Mouse (Mus musculus) hindbrain, embryonic 11.5 days (tissue): ENCODE data around the gene Six2. TPM values are rescaled to one million over a fixed set of nuclear protein-coding genes. Genes with fewer than 3 reads are reported as not detected.

Experiments
- ATAC-seq: fragments of 200-750 bp; cut with Nextera tagmentation; 2 replicates; pipeline ENCODE4 v1.8.0; 2017; ENCODE audit warnings: mild to moderate bottlenecking, moderate TSS enrichment, moderate library complexity; ENCODE audit not compliant: low FRiP score
- DNase-seq: peaks from one replicate; pipeline ENCODE4 v3.0.0-alpha.2; 2015; ENCODE audit warnings: low spot score
- H3K27ac ChIP-seq: fragments of 300-500 bp; sonication (generic); 2 replicates; pipeline ENCODE4 v1.5.1; 2014; ENCODE audit warnings: mild to moderate bottlenecking, low read depth, low read length
- H3K27me3 ChIP-seq: fragments of 300-500 bp; sonication (generic); 2 replicates; pipeline ENCODE4 v1.6.1; 2014; ENCODE audit warnings: mild to moderate bottlenecking, low read length, moderate library complexity, mixed read lengths; ENCODE audit not compliant: control insufficient read depth, insufficient read depth
- H3K36me3 ChIP-seq: fragments of 300-500 bp; sonication (generic); 2 replicates; pipeline ENCODE4 v1.6.1; 2014; ENCODE audit warnings: mild to moderate bottlenecking, low read length, moderate library complexity, mixed read lengths; ENCODE audit not compliant: control insufficient read depth, insufficient read depth
- H3K4me1 ChIP-seq: fragments of 300-500 bp; sonication (generic); replicated peaks from 2 replicates; pipeline ENCODE4 v1.6.1; 2014; ENCODE audit warnings: low read length, mixed read lengths; ENCODE audit not compliant: control insufficient read depth, insufficient read depth
- H3K4me2 ChIP-seq: fragments of 300-500 bp; sonication (generic); replicated peaks from 2 replicates; pipeline ENCODE4 v1.6.1; 2014; ENCODE audit warnings: mild to moderate bottlenecking, low read depth, low read length
- H3K4me3 ChIP-seq: fragments of 300-500 bp; sonication (generic); 2 replicates; pipeline ENCODE4 v1.5.1; 2014; ENCODE audit warnings: low read depth, low read length
- H3K9ac ChIP-seq: fragments of 300-500 bp; sonication (generic); 2 replicates; pipeline ENCODE4 v1.6.1; 2014; ENCODE audit warnings: low read depth, low read length
- H3K9me3 ChIP-seq: fragments of 300-500 bp; sonication (generic); 2 replicates; pipeline ENCODE4 v1.6.1; 2016; ENCODE audit warnings: low read length; ENCODE audit not compliant: control insufficient read depth
- WGBS: fragments of 180-500 bp; shearing (Covaris S2); extraction: QIAGEN DNeasy Blood & Tissue Kit; methylation state at CpG from one replicate; pipeline ENCODE4 v1.1.7; 2014; 5-methylcytosine and 5-hydroxymethylcytosine counted together
- polyA plus RNA-seq: library from polyadenylated mRNA; unstranded; fragments of >200 nt; fragmentation: Nextera tagmentation; extraction: Ambion mirVana; gene quantifications from 2 replicates; pipeline ENCODE4 v1.2.1, GENCODE M21; 2014

Gene Six2
- polyA plus RNA-seq, 1 experiment from 2014 or later: 6.8 TPM

DNA sequence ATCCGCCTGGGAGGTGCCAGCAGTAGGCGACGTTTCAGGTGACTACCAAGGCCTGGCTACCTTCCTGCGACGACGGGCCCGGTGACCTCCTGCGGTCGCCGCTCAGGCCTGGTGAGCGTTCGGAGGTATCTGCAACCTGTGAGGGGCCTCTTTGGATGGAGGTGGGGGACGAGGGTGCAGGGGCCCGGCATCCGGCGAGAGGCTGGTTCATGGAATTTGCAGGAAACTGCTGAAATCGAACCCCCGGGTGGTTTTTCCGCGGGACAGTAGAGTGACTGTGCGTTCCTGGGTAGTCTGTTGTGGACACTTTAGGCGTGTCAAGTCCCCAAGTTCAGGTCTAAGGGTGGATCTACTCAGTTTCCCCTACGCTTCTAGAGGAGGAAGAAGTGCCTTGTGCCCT lies 4.5 kb upstream of the Six2 start:
- no peak overlapping the region for H3K4me2 ChIP-seq

DNA sequence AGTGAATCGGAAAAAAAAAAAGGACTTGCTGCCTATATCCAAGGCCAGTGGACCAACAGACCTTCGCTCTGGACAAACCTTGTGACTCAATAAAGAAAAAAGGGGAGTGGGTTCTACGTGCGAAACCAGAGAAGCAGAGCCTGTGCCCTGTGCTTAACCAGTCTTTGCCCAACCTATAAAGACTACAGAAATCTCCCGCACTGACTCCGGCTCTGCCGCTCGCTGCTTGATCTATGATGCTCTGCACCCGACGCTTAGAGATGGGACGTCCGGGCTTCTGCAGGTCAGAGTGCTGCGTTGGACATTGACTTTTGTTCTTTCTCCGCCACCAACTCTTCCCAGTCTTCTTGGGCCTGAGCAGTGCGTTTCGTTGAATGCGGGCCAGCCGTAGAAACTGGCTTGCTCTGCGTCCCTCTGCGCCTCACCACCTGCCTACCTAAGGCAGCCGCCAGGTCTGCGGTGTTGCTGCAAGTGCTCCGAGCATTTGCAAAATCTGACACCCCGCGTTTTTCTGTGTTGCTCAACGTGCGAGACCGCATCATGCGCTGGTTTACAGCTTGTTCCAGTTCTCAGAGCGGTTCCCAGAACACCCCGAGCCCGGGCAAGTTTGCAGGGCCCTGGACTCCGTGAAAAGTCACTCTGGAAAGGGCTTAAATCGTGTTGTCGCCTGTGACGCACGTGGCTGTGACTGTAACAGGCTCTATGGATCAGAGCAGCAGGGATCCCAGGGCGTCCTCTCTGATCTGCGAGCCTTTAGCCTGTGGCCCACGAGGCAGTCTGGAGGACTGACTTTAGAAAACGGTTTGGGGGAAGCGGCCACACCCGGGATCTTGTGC lies 3.8 kb upstream of the Six2 start:
- no peak overlapping the region for H3K9ac ChIP-seq
- no peak overlapping the region for H3K27ac ChIP-seq
- no peak overlapping the region for H3K4me2 ChIP-seq
- 0 out of 2 replicates have a peak overlapping the region, but pooled peaks have one; percentile 4 for H3K4me3 ChIP-seq
- DNase-seq (no peak), ATAC-seq (no peak)
- 2% methylated on average over 43 of the region's 43 CpGs for WGBS
- H3K4me1 ChIP-seq: peaks cover 13% of the 10 kb centered on the region; the same call in 1 of the 2 replicates
- H3K27me3 ChIP-seq: peaks cover 73% of the 10 kb centered on the region
- H3K9me3 ChIP-seq: no peaks in the 10 kb centered on the region
- no peaks in the 10 kb centered on the region for H3K36me3 ChIP-seq

More for the DNA sequence above, 4.5 kb upstream of the Six2 start:
- ATAC-seq (no peak), DNase-seq (no peak)
- H3K9me3 ChIP-seq: no peaks in the 10 kb centered on the region
- peaks cover 7% of the 10 kb centered on the region; the same call in 1 of the 2 replicates for H3K4me1 ChIP-seq
- peaks cover 66% of the 10 kb centered on the region for H3K27me3 ChIP-seq
- H3K9ac ChIP-seq: no peak overlapping the region
- no peak overlapping the region for H3K4me3 ChIP-seq
- 2% methylated on average over 23 of the region's 23 CpGs for WGBS
- no peaks in the 10 kb centered on the region for H3K36me3 ChIP-seq
- no peak overlapping the region for H3K27ac ChIP-seq

DNA sequence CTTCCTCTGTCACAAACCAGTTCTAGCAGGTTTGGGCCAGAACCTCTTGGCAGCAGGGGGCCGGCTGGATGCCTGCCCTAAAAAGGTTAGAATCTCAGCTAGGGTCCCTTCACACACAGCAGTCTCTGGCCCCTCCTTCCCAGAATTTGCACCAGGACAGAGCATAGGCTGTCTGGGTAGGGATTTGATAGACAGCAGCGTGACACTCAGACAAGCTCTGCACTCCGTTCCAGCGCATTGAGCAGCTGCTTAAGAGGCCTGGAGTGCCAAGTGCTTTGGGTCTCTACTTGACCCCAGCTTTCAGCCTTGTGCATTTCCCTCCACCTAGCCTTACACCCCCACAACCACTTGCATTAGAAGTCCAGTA lies 2.9 kb upstream of the Six2 start:
- Histone ChIP-seq H3K4me1 (peaks cover 14% of the 10 kb centered on the region; the same call in 1 of the 2 replicates), H3K4me3 (no peak overlapping the region), H3K27ac (no peak overlapping the region), H3K4me2 (no peak overlapping the region), H3K9ac (no peak overlapping the region), H3K36me3 (no peaks in the 10 kb centered on the region), H3K27me3 (peaks cover 83% of the 10 kb centered on the region), H3K9me3 (no peaks in the 10 kb centered on the region)
- DNase-seq (peak; percentile 66), ATAC-seq (no peak)
- 1% methylated on average over 4 of the region's 4 CpGs for WGBS

DNA sequence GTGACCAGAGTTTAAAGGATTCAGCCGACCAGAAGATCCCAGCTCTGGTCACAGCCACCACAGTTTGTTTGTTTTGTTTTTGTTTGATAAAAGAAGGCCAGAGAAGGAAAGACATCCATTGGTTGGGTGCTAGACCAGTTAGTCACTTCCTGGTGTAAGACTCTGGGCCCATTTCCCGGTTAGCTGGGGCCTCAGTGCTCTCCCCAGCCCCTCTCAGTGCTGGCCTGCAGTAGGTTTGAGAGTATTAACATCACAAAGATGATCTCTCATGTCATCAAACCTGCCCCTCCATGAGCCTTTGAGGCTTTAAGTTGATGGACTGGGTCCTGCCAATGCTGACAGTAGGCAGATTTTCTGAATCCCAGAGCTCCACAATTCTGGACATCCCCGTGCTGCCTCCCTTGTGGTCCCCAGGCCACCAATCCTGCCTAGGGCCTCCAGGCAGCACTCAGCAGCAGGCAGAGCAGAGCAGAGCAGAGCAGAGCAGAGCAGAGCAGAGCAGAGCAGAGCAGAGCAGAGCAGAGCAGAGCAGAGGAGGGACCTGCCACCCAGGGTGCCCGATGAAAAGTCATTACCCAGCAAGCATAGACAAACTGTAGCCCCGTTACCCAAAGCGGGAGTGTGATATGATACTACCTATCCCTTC lies 2.4 kb upstream of the Six2 start:
- Histone ChIP-seq H3K27me3 (peaks cover 86% of the 10 kb centered on the region), H3K36me3 (no peaks in the 10 kb centered on the region), H3K9me3 (no peaks in the 10 kb centered on the region), H3K9ac (no peak overlapping the region), H3K4me2 (no peak overlapping the region), H3K4me3 (no peak overlapping the region), H3K27ac (no peak overlapping the region), H3K4me1 (peaks cover 14% of the 10 kb centered on the region; the same call in 1 of the 2 replicates)
- DNase-seq: peak; percentile 40
- ATAC-seq: no peak
- 5% methylated on average over 6 of the region's 6 CpGs for WGBS

DNA sequence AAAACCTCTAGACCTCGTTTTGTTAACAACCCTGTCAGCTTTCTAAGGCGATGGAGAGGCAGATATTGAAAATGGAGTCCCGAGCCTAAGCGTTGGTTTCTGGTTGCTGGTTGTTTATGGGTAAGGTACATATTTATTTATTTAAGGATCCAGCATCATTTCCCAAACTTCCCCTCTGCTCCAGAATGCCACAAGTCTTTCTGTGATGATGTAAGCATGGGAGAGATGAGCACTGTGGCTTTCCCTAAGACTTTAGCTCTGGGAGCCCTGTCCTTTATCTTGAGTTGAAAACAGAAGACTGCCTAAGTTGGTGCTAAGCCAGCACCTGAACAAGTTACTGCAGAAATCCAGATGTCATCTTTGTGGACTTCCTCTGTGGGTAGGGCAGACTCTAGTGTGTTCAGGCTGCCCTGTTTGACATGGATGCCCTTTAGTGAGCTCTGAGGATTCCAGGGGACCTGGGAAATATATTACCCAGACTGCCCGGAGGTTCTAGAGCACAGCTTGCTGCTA lies 1.8 kb upstream of the Six2 start:
- 11% methylated on average over 5 of the region's 5 CpGs for WGBS
- Histone ChIP-seq H3K9me3 (no peaks in the 10 kb centered on the region), H3K4me3 (peak overlapping the region; percentile 46; the same call in 1 of the 2 replicates), H3K27me3 (peaks cover 92% of the 10 kb centered on the region), H3K27ac (no peak overlapping the region), H3K9ac (no peak overlapping the region), H3K4me2 (no peak overlapping the region), H3K4me1 (peaks cover 14% of the 10 kb centered on the region; the same call in 1 of the 2 replicates), H3K36me3 (no peaks in the 10 kb centered on the region)
- ATAC-seq (no peak), DNase-seq (peak; percentile 46)

DNA sequence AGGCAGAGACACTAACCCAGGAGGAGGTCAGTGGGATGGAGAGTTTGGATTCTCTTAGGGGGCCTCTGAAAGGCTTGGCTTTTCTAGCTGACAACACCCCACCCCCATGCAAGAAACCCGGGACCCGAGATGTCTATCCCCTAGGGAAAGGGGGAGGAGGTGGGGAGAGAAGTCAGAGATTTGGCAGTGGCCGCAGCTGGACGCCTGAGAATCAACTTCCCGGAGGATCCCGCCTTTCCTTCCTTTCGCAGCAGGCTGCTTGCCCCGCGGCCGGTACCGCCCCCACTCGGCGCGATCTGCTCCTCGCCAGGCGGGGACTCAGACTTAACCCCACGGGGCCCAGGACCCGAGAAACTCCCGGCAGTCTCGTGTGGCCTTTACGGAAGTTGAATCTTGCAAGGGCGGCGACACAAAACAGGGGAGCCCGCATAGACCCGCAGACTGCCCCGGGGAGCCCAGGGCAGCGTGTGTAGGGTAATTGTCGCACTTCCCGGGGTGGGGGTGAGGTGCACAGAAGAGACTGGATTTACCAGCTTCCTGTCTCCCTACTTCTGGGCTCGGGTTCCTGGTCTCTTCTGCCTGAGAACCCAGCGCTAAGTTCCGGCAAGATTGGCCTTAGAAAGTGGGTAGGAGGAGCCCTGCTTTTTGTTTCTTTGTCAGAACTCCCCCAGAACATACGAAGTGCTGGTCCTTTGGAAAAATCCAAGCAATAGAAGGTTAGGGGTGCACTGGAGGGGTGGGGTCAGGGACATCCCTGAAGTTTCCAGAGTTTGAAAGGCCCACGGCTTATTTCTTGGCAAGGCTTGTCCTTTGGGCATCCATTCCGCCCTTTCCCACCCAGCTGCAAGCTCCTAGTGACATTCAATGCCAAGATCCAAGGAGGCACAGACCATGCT lies 1.1 kb upstream of the Six2 start:
- H3K4me3 ChIP-seq: peak overlapping the region; percentile 46
- WGBS: under 1% methylated on average over 35 of the region's 35 CpGs
- H3K9me3 ChIP-seq: no peaks in the 10 kb centered on the region
- ATAC-seq (no peak; the same call in 1 of the 2 replicates), DNase-seq (peak; percentile 66)
- peak overlapping the region; percentile 56 for H3K4me2 ChIP-seq
- H3K9ac ChIP-seq: 0 out of 2 replicates have a peak overlapping the region, but pooled peaks have one; percentile 15
- no peaks in the 10 kb centered on the region for H3K36me3 ChIP-seq
- H3K27ac ChIP-seq: 0 out of 2 replicates have a peak overlapping the region, but pooled peaks have one; percentile 4
- H3K27me3 ChIP-seq: peaks cover 94% of the 10 kb centered on the region
- H3K4me1 ChIP-seq: peaks cover 14% of the 10 kb centered on the region; the same call in 1 of the 2 replicates

DNA sequence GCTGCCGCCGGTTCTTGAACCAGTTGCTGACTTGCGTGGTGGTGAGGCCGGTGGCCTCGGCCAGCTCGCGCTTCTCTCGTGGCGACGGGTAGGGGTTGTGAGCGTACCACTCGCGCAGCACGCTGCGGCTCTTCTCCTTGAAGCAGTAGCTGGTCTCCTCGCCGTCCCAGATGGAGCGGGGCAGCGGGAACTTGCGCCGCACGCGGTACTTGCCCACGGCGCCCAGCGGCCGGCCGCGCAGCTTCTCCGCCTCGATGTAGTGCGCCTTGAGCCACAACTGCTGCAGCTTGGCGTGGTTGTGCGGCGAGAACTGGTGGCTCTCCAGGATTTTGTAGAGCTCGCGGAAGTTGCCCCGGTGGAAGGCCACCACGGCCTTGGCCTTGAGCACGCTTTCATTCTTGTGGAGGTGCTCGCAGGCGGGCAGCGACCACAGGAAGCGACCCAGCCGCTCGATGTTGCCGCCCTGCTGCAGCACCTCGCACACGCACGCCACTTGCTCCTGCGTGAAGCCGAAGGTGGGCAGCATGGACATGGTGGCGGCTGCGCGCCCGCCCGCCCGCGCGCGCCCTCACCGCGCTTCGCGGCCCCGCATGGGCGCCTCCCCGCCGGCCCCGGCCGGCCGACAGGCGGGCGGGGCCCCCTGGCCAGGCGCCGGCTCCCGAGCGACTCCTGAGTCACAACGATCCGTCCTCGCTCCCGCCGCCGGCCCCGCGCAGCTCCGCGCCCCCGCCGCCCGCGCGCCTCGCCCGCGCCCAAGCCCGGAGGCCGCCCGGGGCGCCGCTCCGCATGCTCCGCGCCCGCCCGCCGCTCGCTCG lies 446 bp downstream of the Six2 start:
- Histone ChIP-seq H3K9ac (peak overlapping the region; percentile 52; the same call in 1 of the 2 replicates), H3K9me3 (no peaks in the 10 kb centered on the region), H3K27ac (peak overlapping the region; percentile 59; the same call in 1 of the 2 replicates), H3K27me3 (peaks cover 95% of the 10 kb centered on the region), H3K36me3 (no peaks in the 10 kb centered on the region), H3K4me1 (peaks cover 14% of the 10 kb centered on the region; the same call in 1 of the 2 replicates), H3K4me2 (peak overlapping the region; percentile 56), H3K4me3 (peak overlapping the region; percentile 46)
- WGBS: under 1% methylated on average over 53 of the region's 109 CpGs
- ATAC-seq (no peak), DNase-seq (peak; percentile 72)
